Comparison of ENCODE assay signal across 8 mouse cellular contexts in genomic region chr2:32982700-32983099, GRCm38 (mm10). TPM values are rescaled to one million over a fixed set of nuclear protein-coding genes. Genes with fewer than 3 reads are reported as not detected.
A peak's percentile ranks its signal among the peaks of the same experiment; 100 is the strongest.
DNase-seq lines count a peak whose midpoint lies in the region; ATAC-seq and TF ChIP-seq lines count a peak whose summit lies in the region.

No protein-coding gene starts in this region.

- H3K4me2 ChIP-seq in embryonic facial prominence, embryonic 14.5 days (ENCODE audit: low read depth, low read length), result peak overlapping the region; percentile 98
- H3K4me2 ChIP-seq in neural tube, embryonic 14.5 days (ENCODE audit: low read depth, low read length), result peak overlapping the region; percentile 72

- intact Hi-C loops in left cerebral cortex, adult 2 months (cut with DNase I), result no loop called here

- H3K27ac ChIP-seq in left cerebral cortex, adult 2 months, result no peak overlapping the region
- H3K27ac ChIP-seq in embryonic facial prominence, embryonic 14.5 days (replicated peaks; ENCODE audit: low read depth, low read length), result no peak overlapping the region
- peak overlapping the region; percentile 37; the same call in 1 of the 2 replicates for H3K27ac ChIP-seq in limb, embryonic 10.5 days
- no peak overlapping the region for H3K27ac ChIP-seq in neural tube, embryonic 14.5 days (ENCODE audit: low read depth, low read length)

- no peaks in the 10 kb centered on the region for H3K27me3 ChIP-seq in embryonic facial prominence, embryonic 14.5 days (replicated peaks; ENCODE audit: control insufficient read depth, insufficient read depth, low read length)
- no peaks in the 10 kb centered on the region for H3K27me3 ChIP-seq in limb, embryonic 10.5 days (ENCODE audit: low read depth, poor library complexity, severe bottlenecking)
- no peaks in the 10 kb centered on the region for H3K27me3 ChIP-seq in neural tube, embryonic 14.5 days (ENCODE audit: control insufficient read depth, insufficient read depth, low read length)

- peak overlapping the region; percentile 99 for H3K4me3 ChIP-seq in left cerebral cortex, adult 2 months
- H3K4me3 ChIP-seq in embryonic facial prominence, embryonic 14.5 days (ENCODE audit: low read depth, low read length), result peak overlapping the region; percentile 73
- H3K4me3 ChIP-seq in limb, embryonic 10.5 days, result peak overlapping the region; percentile 82
- peak overlapping the region; percentile 78 for H3K4me3 ChIP-seq in neural tube, embryonic 14.5 days (ENCODE audit: low read depth, low read length)

- H3K36me3 ChIP-seq in embryonic facial prominence, embryonic 14.5 days (ENCODE audit: control insufficient read depth, insufficient read depth, low read length), result no peaks in the 10 kb centered on the region
- H3K36me3 ChIP-seq in limb, embryonic 10.5 days, result no peaks in the 10 kb centered on the region
- no peaks in the 10 kb centered on the region for H3K36me3 ChIP-seq in neural tube, embryonic 14.5 days (ENCODE audit: control insufficient read depth, insufficient read depth, low read length)

- H3K4me1 ChIP-seq in embryonic facial prominence, embryonic 14.5 days (ENCODE audit: control insufficient read depth, insufficient read depth, low read length), result peaks cover 11% of the 10 kb centered on the region
- peaks cover 19% of the 10 kb centered on the region for H3K4me1 ChIP-seq in limb, embryonic 10.5 days
- peaks cover 14% of the 10 kb centered on the region; the same call in 1 of the 2 replicates for H3K4me1 ChIP-seq in neural tube, embryonic 14.5 days (ENCODE audit: control insufficient read depth, insufficient read depth, low read length)

- H3K9me3 ChIP-seq in embryonic facial prominence, embryonic 14.5 days (ENCODE audit: control insufficient read depth, low read length), result no peaks in the 10 kb centered on the region
- H3K9me3 ChIP-seq in limb, embryonic 10.5 days (replicated peaks), result no peaks in the 10 kb centered on the region
- H3K9me3 ChIP-seq in neural tube, embryonic 14.5 days (ENCODE audit: control insufficient read depth, low read length), result no peaks in the 10 kb centered on the region

- no peak for ATAC-seq in embryonic facial prominence, embryonic 14.5 days (ENCODE audit: low read depth)
- no peak for ATAC-seq in neural tube, embryonic 14.5 days (ENCODE audit: low read depth)

- no peak for DNase-seq in left cerebral cortex, adult 2 months (ENCODE audit: extremely low spot score in 1 of 2, low spot score in 2 of 2)
- no peak for DNase-seq in left cerebral cortex, adult 8-10 months (ENCODE audit: low spot score in 2 of 2)
- DNase-seq in embryonic facial prominence, embryonic 14.5 days (ENCODE audit: low spot score), result no peak
- no peak for DNase-seq in limb, embryonic 10.5 days (ENCODE audit: low spot score)
- DNase-seq in cerebellum, adult 9-11 months, result no peak
- no peak for DNase-seq in urinary bladder, postnatal 25 days (ENCODE audit: low spot score)
- DNase-seq in adipocyte (ENCODE audit: low spot score), result no peak

- TF ChIP-seq CTCF in left cerebral cortex, adult 2 months (IDR thresholded peaks at IDR 0.05), result no peak; the same call in none of the 2 replicates

- WGBS in embryonic facial prominence, embryonic 14.5 days, result 6% methylated on average over 4 of the region's 4 CpGs
- 7% methylated on average over 4 of the region's 4 CpGs for WGBS in limb, embryonic 10.5 days
- WGBS in neural tube, embryonic 14.5 days, result 3% methylated on average over 4 of the region's 4 CpGs

- peak overlapping the region; percentile 79; the same call in 1 of the 2 replicates for H3K9ac ChIP-seq in embryonic facial prominence, embryonic 14.5 days (ENCODE audit: low read depth, low read length)
- no peak overlapping the region for H3K9ac ChIP-seq in neural tube, embryonic 14.5 days (replicated peaks; ENCODE audit: low read depth, low read length)

RNA-seq across cellular contexts. Expression of gene Slc2a8, which starts 0.8 kb away (rescaled TPM):
- 10 to 100 TPM; 23.9 to 26.7 TPM for total RNA-seq in left cerebral cortex, adult 2 months (2021)
- total RNA-seq in left cerebral cortex, adult 8-10 months (2022), result 10 to 100 TPM; 21.9 to 27.0 (median 24.9) TPM
- polyA plus RNA-seq in embryonic facial prominence, embryonic 14.5 days (2014; fragmentation: Nextera tagmentation; extraction: Ambion mirVana), result 12.2 and 15.7 TPM in 2 replicates
- 16.5 and 22.3 TPM in 2 replicates for polyA plus RNA-seq in limb, embryonic 10.5 days (2016; fragmentation: Nextera tagmentation; extraction: Ambion mirVana)
- polyA plus RNA-seq in neural tube, embryonic 14.5 days (2014; fragmentation: Nextera tagmentation; extraction: Ambion mirVana), result 17.6 and 21.2 TPM in 2 replicates

RNA-seq across cellular contexts. Expression of gene Lrsam1, which starts 21.3 kb away (rescaled TPM):
- total RNA-seq in left cerebral cortex, adult 2 months (2021), result 10 to 100 TPM; 37.6 to 38.2 TPM
- 10 to 100 TPM; 37.5 to 44.2 (median 38.6) TPM for total RNA-seq in left cerebral cortex, adult 8-10 months (2022)
- 9.2 and 10.9 TPM in 2 replicates for polyA plus RNA-seq in embryonic facial prominence, embryonic 14.5 days (2014; fragmentation: Nextera tagmentation; extraction: Ambion mirVana)
- 5.3 and 7.5 TPM in 2 replicates for polyA plus RNA-seq in limb, embryonic 10.5 days (2016; fragmentation: Nextera tagmentation; extraction: Ambion mirVana)
- 19.3 and 22.8 TPM in 2 replicates for polyA plus RNA-seq in neural tube, embryonic 14.5 days (2014; fragmentation: Nextera tagmentation; extraction: Ambion mirVana)

RNA-seq across cellular contexts. Expression of gene Rpl12, which starts 21.3 kb away (rescaled TPM):
- 100 to 1,000 TPM; 110 to 129 TPM for total RNA-seq in left cerebral cortex, adult 2 months (2021)
- 100 to 1,000 TPM; 114 to 127 (median 119) TPM for total RNA-seq in left cerebral cortex, adult 8-10 months (2022)
- 224 and 237 TPM in 2 replicates for polyA plus RNA-seq in embryonic facial prominence, embryonic 14.5 days (2014; fragmentation: Nextera tagmentation; extraction: Ambion mirVana)
- 194 and 232 TPM in 2 replicates for polyA plus RNA-seq in limb, embryonic 10.5 days (2016; fragmentation: Nextera tagmentation; extraction: Ambion mirVana)
- 99.4 and 113 TPM in 2 replicates for polyA plus RNA-seq in neural tube, embryonic 14.5 days (2014; fragmentation: Nextera tagmentation; extraction: Ambion mirVana)
